In the genomic region with DNA sequence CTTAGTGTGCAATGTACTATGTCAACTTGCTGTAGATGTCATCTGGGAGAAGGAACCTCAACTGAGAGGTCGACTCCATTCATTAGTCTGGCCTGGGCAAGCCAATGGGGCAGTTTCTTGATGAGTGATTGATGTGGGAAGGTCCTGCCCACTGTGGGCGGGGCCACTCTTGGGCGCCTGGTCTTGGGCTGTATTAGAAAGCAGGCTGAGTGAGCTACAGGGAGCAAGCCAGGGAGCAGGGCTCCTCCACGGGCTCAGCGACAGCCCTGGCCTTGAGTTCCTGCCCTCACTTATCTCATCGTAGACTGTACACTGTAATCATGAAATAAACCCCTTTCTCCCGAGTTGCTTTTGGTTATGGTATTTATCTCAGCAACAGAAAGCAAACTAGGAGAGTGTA, we compare ENCODE assay signal across 11 mouse cellular contexts. TPM values are rescaled to one million over a fixed set of nuclear protein-coding genes. Genes with fewer than 3 reads are reported as not detected.
DNase-seq lines count a peak whose midpoint lies in the region; ATAC-seq and TF ChIP-seq lines count a peak whose summit lies in the region.
"Had no signal": no experiment of that assay in that cellular context is flagged by ENCODE, and none has a peak within 500 bp of the region (broad histone marks: within the 10 kb centered on the region; RNA-seq: fewer than 3 reads in every experiment).

No protein-coding gene starts in this region.

- WGBS in neural tube, embryonic 15.5 days, result 22% methylated on average over 7 of the region's 7 CpGs
- WGBS in heart, adult 2 months, result 13% methylated on average over 7 of the region's 7 CpGs

- H3K9me3 ChIP-seq in neural tube, embryonic 15.5 days (replicated peaks), result no peaks in the 10 kb centered on the region

- H3K36me3 ChIP-seq in neural tube, embryonic 15.5 days, result no peaks in the 10 kb centered on the region
- H3K36me3 ChIP-seq in heart, adult 2 months (ENCODE audit: control insufficient read depth, insufficient read depth, low read length), result no peaks in the 10 kb centered on the region

- no peaks in the 10 kb centered on the region for H3K79me2 ChIP-seq in heart, adult 2 months (replicated peaks; ENCODE audit: control insufficient read depth, insufficient read depth, low read length)

- intact Hi-C loops in heart, adult 2 months (cut with DNase I), result no loop called here

- no peak for TF ChIP-seq POLR2A in heart, adult 2 months (IDR thresholded peaks at IDR 0.05; ENCODE audit: insufficient read depth, low read depth, low read length)

- no peak overlapping the region for H3K4me3 ChIP-seq in neural tube, embryonic 15.5 days (replicated peaks)
- H3K4me3 ChIP-seq in heart, adult 2 months, result no peak overlapping the region

- H3K27ac ChIP-seq in neural tube, embryonic 15.5 days (replicated peaks), result no peak overlapping the region
- no peak overlapping the region for H3K27ac ChIP-seq in heart, adult 2 months

- H3K9ac ChIP-seq in neural tube, embryonic 15.5 days (replicated peaks), result no peak overlapping the region
- no peak overlapping the region for H3K9ac ChIP-seq in heart, adult 2 months (ENCODE audit: low read depth, low read length)

- H3K4me2 ChIP-seq in neural tube, embryonic 15.5 days, result no peak overlapping the region

- H3K4me1 ChIP-seq in neural tube, embryonic 15.5 days, result peaks cover 8% of the 10 kb centered on the region
- no peaks in the 10 kb centered on the region for H3K4me1 ChIP-seq in heart, adult 2 months (ENCODE audit: control insufficient read depth, insufficient read depth, low read length)

- no peak for TF ChIP-seq CTCF in heart, adult 2 months (IDR thresholded peaks at IDR 0.05)

- peak; percentile 78 to 81 for DNase-seq in adrenal gland, adult (ENCODE audit: inconsistent age in 2 of 2, low spot score in 1 of 2)
- DNase-seq in adrenal gland, adult 18-20 months (ENCODE audit: low spot score in 2 of 2), result no peak
- DNase-seq in 416B (ENCODE audit: low read depth), result peak; percentile 66
- DNase-seq in embryo, embryonic 9.5 days (ENCODE audit: extremely low spot score), result peak; percentile 40
- DNase-seq in lung, postnatal 10 days, result peak; percentile 60
- no peak for DNase-seq in heart, adult 2 months
- DNase-seq: cerebellum, adult 11 months had no signal

- peaks cover 42% of the 10 kb centered on the region for H3K27me3 ChIP-seq in neural tube, embryonic 15.5 days (replicated peaks)
- no peaks in the 10 kb centered on the region for H3K27me3 ChIP-seq in heart, adult 2 months (ENCODE audit: control insufficient read depth, insufficient read depth, low read length)

- TF ChIP-seq EP300 in heart, adult 2 months (IDR thresholded peaks at IDR 0.05; ENCODE audit: insufficient read depth, low read depth, low read length), result no peak

- ATAC-seq in neural tube, embryonic 15.5 days (ENCODE audit: low FRiP score), result no peak
- ATAC-seq in activated CD4-positive, CD25-positive, alpha-beta regulatory T cell, adult 4 months, result no peak

RNA-seq across cellular contexts. Expression of gene Atp8b3, which starts 5.2 kb away (rescaled TPM):
- total RNA-seq in adrenal gland, adult 18-20 months (2021), result 1 to 10 TPM in 1 of 2 experiments, under 1 TPM in 1; 0.80 to 1.1 TPM
- 1.4 and 1.5 TPM in 2 replicates for polyA plus RNA-seq in neural tube, embryonic 15.5 days (2015; fragmentation: Nextera tagmentation; extraction: Ambion mirVana)
- total RNA-seq in heart, adult 2 months (2021), result not detected
- 0.39 and 0.50 TPM in 2 replicates for polyA plus RNA-seq in heart, adult 2 months (2012; rRNA removed)
- not detected for polyA plus RNA-seq in activated CD4-positive, CD25-positive, alpha-beta regulatory T cell, adult 4 months (2017; shearing (Covaris generic))
- total RNA-seq: liver, adult 2 months had no signal
- polyA plus RNA-seq: liver, adult 2 months had no signal

RNA-seq across cellular contexts. Expression of gene Rexo1, which starts 27.7 kb away (rescaled TPM):
- total RNA-seq in adrenal gland, adult 18-20 months (2021), result 10 to 100 TPM; 32.9 to 48.4 TPM
- 29.5 TPM in 2 replicates for polyA plus RNA-seq in neural tube, embryonic 15.5 days (2015; fragmentation: Nextera tagmentation; extraction: Ambion mirVana)
- 10 to 100 TPM; 11.6 to 12.3 TPM for total RNA-seq in heart, adult 2 months (2021)
- 19.5 and 19.8 TPM in 2 replicates for polyA plus RNA-seq in heart, adult 2 months (2012; rRNA removed)
- 10 to 100 TPM; 13.0 to 13.4 TPM for polyA plus RNA-seq in activated CD4-positive, CD25-positive, alpha-beta regulatory T cell, adult 4 months (2017; shearing (Covaris generic))

RNA-seq across cellular contexts. Expression of gene Onecut3, which starts 39.1 kb away (rescaled TPM):
- not detected for total RNA-seq in adrenal gland, adult 18-20 months (2021)
- polyA plus RNA-seq in neural tube, embryonic 15.5 days (2015; fragmentation: Nextera tagmentation; extraction: Ambion mirVana), result 0.63 and 1.0 TPM in 2 replicates
- under 1 TPM in 1 of 2 experiments, not detected in 1; 0.05 TPM for total RNA-seq in heart, adult 2 months (2021)
- 0.06 and 0.09 TPM in 2 replicates for polyA plus RNA-seq in heart, adult 2 months (2012; rRNA removed)
- not detected for polyA plus RNA-seq in activated CD4-positive, CD25-positive, alpha-beta regulatory T cell, adult 4 months (2017; shearing (Covaris generic))
- total RNA-seq: liver, adult 2 months had no signal
- polyA plus RNA-seq: heart, embryonic 14.5 days; liver, adult 2 months had no signal

RNA-seq across cellular contexts. Expression of gene Klf16, which starts 43.4 kb away (rescaled TPM):
- total RNA-seq in adrenal gland, adult 18-20 months (2021), result 10 to 100 TPM; 11.3 to 12.3 TPM
- polyA plus RNA-seq in neural tube, embryonic 15.5 days (2015; fragmentation: Nextera tagmentation; extraction: Ambion mirVana), result 6.5 TPM in 2 replicates
- total RNA-seq in heart, adult 2 months (2021), result 1 to 10 TPM; 4.0 to 4.4 TPM
- polyA plus RNA-seq in heart, adult 2 months (2012; rRNA removed), result 3.6 and 5.5 TPM in 2 replicates
- 1 to 10 TPM; 5.2 to 8.1 TPM for polyA plus RNA-seq in activated CD4-positive, CD25-positive, alpha-beta regulatory T cell, adult 4 months (2017; shearing (Covaris generic))

RNA-seq across cellular contexts. Expression of gene Abhd17a, which starts 56.4 kb away (rescaled TPM):
- total RNA-seq in adrenal gland, adult 18-20 months (2021), result 100 to 1,000 TPM in 1 of 2 experiments, 10 to 100 TPM in 1; 94.5 to 102 TPM
- 148 and 152 TPM in 2 replicates for polyA plus RNA-seq in neural tube, embryonic 15.5 days (2015; fragmentation: Nextera tagmentation; extraction: Ambion mirVana)
- total RNA-seq in heart, adult 2 months (2021), result 10 to 100 TPM; 40.2 to 46.9 TPM
- 67.3 and 80.0 TPM in 2 replicates for polyA plus RNA-seq in heart, adult 2 months (2012; rRNA removed)
- 10 to 100 TPM in 1 of 2 experiments, 1 to 10 TPM in 1; 9.4 to 11.8 TPM for polyA plus RNA-seq in activated CD4-positive, CD25-positive, alpha-beta regulatory T cell, adult 4 months (2017; shearing (Covaris generic))

Comparison
In these comparisons a context has a peak if more than half of its experiments do, and no peak if none do; other contexts are left out.
1. DNase-seq: peak in adrenal gland, adult (2 of 2), 416B (single experiment), embryo, embryonic 9.5 days (single experiment) and lung, postnatal 10 days (single experiment); none in adrenal gland, adult 18-20 months (0 of 2) and heart, adult 2 months (0 of 2).